In the genomic region with DNA sequence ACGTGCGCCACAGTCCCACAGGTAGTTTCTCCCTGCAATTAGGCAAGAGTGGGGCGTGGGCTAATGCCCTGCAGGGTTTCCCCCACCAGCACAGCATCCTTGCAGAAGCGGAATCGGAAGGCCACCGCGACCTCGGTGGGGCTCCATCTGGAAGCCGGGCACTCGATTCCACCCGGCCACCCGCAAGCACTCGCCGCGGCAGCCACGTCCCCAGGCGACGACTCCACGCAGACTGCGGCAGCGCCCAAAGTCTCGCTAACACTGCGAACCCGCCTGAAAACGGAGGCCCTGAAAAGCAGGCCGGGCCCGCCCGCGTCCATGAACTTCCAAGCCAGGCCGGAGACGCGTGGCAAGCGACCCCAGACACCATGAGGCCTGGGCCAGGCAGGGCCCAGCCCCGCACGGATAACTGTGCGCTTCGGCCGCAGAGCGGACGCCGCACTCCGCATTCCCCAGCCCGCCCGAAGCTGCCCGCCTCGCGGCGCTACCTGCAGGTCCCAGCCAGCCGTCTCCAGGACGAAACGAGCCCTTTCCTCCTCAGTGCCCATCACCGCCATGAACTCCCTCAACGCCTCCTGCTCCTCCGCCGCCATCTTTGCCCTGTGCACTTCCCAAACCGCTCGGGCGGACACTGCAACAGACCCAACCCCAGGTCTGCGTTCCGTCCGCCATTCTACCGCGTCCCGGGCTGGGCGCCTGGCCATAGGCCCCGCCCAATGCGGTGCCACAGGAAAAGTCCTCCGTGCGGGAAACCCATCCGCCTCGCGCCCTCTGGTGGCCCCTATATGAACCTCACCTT, we compare ENCODE assay signal across 8 mouse cellular contexts.
DNase-seq lines count a peak whose midpoint lies in the region; ATAC-seq and TF ChIP-seq lines count a peak whose summit lies in the region.
"Not testable (repeated sequence)": the region's sequence is repeated elsewhere in the genome, so short reads cannot be mapped to it uniquely, and the experiment has no call there.

No protein-coding gene starts in this region.

- not testable (repeated sequence) for H3K4me1 ChIP-seq in cortical plate, adult 2 months (ENCODE audit: control insufficient read depth, insufficient read depth, low read length)

- H3K27ac ChIP-seq in cortical plate, adult 2 months (ENCODE audit: insufficient read depth, low read length) = not testable (repeated sequence)

- peak; percentile 100 for DNase-seq in WW6 (ENCODE audit: low read depth, low spot score)
- DNase-seq in gastrocnemius, postnatal 10 days = peak; percentile 100
- DNase-seq in hindlimb bud, embryonic 11.5 days (ENCODE audit: extremely low spot score, low read depth, low spot score) = peak; percentile 99
- DNase-seq in left cerebral cortex, adult 8-10 months (ENCODE audit: low spot score in 2 of 2) = peak; percentile 99 to 100
- peak; percentile 100 for DNase-seq in right cerebral cortex, adult 2 months (ENCODE audit: low spot score in 2 of 2)
- peak; percentile 100 for DNase-seq in urinary bladder, postnatal 10 days (ENCODE audit: low spot score)

- peak overlapping the region; percentile 20 for H3K4me3 ChIP-seq in cortical plate, adult 2 months (ENCODE audit: insufficient read depth, low read length)

- peak; percentile 100 for ATAC-seq in megakaryocyte, adult 5-6 weeks (ENCODE audit: poor library complexity, severe bottlenecking)

- TF ChIP-seq POLR2A in cortical plate, adult 2 months (IDR thresholded peaks at IDR 0.05; ENCODE audit: extremely low read depth, insufficient read depth, low read length) = not testable (repeated sequence)

- TF ChIP-seq CTCF in cortical plate, adult 2 months (IDR thresholded peaks at IDR 0.05; ENCODE audit: extremely low read depth, insufficient read depth, low read length) = peak; percentile 59
